Mouse (Mus musculus): ENCODE measurements around the gene Peg12.

Peg12 gene

GRCm38 (mm10) chr7:62463878-62464755 is at the start of gene Peg12:
Peg12 (minus strand) TSS chr7:62464510.
- DNase-seq (ENCODE audit: low spot score in 2 of 2): peak; percentile 5 to 9

GRCm38 (mm10) chr7:62486139-62486538 is 21.8 kb upstream of the Peg12 start:
- no peak for DNase-seq (ENCODE audit: low spot score in 2 of 2)

- no peak for DNase-seq (ENCODE audit: low spot score in 2 of 2)
These were observed 1.1 kb downstream of the Peg12 start for GRCm38 (mm10) chr7:62463007-62463877.

- no peak for DNase-seq (ENCODE audit: low spot score in 2 of 2)
These were observed 1.9 kb downstream of the Peg12 start for GRCm38 (mm10) chr7:62462229-62463006.

GRCm38 (mm10) chr7:62452353-62452752 is 12.0 kb downstream of the Peg12 start:
- DNase-seq (ENCODE audit: low spot score in 2 of 2): no peak

GRCm38 (mm10) chr7:62445431-62446165 is 18.7 kb downstream of the Peg12 start:
- no peak for DNase-seq (ENCODE audit: low spot score in 2 of 2)

- no peak for DNase-seq (ENCODE audit: low spot score in 2 of 2)
These were observed 27.9 kb downstream of the Peg12 start for GRCm38 (mm10) chr7:62436394-62436793.

- no peak for DNase-seq (ENCODE audit: low spot score in 2 of 2)
These were observed 31.1 kb downstream of the Peg12 start for GRCm38 (mm10) chr7:62433243-62433642.

GRCm38 (mm10) chr7:62428337-62428736 is 36.0 kb downstream of the Peg12 start:
- DNase-seq (ENCODE audit: low spot score in 2 of 2): peak in 1 of 2 experiments; percentile 4

- DNase-seq (ENCODE audit: low spot score in 2 of 2): no peak
These were observed 41.1 kb downstream of the Peg12 start for GRCm38 (mm10) chr7:62423210-62423609.

GRCm38 (mm10) chr7:62420566-62420965 is 43.7 kb downstream of the Peg12 start:
- no peak for DNase-seq (ENCODE audit: low spot score in 2 of 2)

- DNase-seq (ENCODE audit: low spot score in 2 of 2): peak in 1 of 2 experiments; percentile 36
These were observed 44.6 kb downstream of the Peg12 start, which contains the start of gene Mkrn3 for GRCm38 (mm10) chr7:62419493-62420360. Mkrn3 (minus strand) TSS chr7:62420139.

GRCm38 (mm10) chr7:62419105-62419492 is 45.2 kb downstream of the Peg12 start:
- no peak for DNase-seq (ENCODE audit: low spot score in 2 of 2)

- DNase-seq (ENCODE audit: low spot score in 2 of 2): no peak
These were observed 46.0 kb downstream of the Peg12 start for GRCm38 (mm10) chr7:62418346-62418745.

- no peak for DNase-seq (ENCODE audit: low spot score in 2 of 2)
These were observed 48.1 kb downstream of the Peg12 start for GRCm38 (mm10) chr7:62416173-62416572.

- no peak for DNase-seq (ENCODE audit: low spot score in 2 of 2)
These were observed 49.1 kb downstream of the Peg12 start for GRCm38 (mm10) chr7:62415222-62415621.
